Mouse (Mus musculus): ENCODE data around the gene Olfr259.

Gene Olfr259

DNA sequence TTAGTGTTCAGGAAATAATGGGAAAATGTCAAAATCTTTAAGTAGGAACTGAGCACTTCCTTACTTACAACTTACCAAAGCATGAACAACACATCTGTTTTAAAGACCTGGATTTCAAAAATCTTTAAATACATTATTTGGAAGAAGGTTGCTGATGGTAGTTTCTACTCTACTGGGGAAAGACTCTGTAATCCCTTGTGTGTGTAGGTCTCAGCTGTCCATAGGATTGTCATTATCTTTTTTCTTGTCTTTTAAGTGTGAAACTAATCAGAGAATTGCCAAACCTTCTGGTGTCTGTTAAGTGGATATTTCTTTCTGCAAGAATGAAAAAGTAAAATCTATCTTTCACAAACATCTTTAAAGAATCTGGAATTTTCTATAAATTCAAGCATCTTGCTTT is at the start of gene Olfr259:
TSS of gene Olfr259 (minus strand) at position 101 of the 400 bp plus-strand sequence.
- DNase-seq: no peak

DNA sequence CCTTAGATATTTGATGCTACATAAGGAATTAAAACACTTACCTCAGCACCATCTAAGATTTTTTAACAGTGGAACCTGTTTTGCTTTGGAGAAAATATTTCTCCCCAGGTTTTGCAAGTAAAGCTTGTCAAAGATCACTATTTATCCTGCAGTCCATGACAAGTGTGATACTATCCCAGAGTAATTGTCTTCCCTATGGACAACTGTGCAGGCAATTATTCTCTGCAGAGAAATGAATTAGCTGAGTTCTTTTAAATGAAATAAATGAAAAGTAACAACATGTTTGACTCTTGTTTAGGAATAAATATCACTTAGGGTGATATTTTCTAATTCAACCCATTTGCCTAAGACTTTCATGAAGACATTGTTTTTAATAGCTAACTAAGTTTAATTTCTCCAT is 38.2 kb upstream of the Olfr259 start, which contains the start of gene Olfr1111:
TSS of gene Olfr1111 (minus strand) at position 101 of the 400 bp plus-strand sequence.
- DNase-seq: no peak

DNA sequence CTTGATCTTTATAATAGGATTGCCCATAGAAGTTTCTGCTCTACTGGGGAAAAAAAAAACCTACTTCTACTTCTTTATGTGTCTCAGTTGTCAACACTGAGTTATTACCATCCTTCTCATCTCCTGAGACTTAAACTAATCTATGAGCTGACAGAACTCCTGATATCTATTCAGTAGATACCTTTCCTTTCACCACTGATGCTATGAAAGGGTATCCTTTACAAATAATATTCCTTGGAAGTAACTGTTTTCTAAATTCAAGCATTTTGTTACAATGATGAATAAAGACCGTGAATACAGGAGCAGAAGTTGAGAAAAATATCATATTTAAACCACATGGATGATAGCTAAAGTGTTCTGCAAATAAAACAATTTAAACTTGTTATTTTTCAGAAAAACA is 25.8 kb upstream of the Olfr259 start, which contains the start of gene Olfr1110:
TSS of gene Olfr1110 (minus strand) at position 101 of the 400 bp plus-strand sequence.
- no peak for DNase-seq

DNA sequence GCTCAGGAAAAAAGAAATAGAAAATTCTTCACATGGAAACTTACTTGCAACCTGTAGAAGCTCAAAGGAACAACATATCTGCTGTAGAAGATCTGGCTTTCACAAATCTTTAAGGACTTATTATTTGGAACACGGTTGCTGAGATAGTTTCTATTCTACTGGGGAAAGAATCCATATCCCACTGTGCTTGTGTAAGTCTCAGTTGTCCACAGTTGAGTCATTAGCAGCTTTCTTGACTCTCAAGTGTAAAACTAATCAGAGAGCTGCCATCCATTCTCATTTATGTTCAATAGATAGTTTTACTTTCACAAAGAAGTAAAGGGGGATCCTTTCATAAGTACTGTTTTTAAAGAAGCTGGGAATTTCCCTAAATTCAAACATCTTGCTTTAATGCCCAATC is 18.5 kb downstream of the Olfr259 start, which contains the start of gene Olfr1109:
TSS of gene Olfr1109 (minus strand) at position 101 of the 400 bp plus-strand sequence.
- DNase-seq: no peak

DNA sequence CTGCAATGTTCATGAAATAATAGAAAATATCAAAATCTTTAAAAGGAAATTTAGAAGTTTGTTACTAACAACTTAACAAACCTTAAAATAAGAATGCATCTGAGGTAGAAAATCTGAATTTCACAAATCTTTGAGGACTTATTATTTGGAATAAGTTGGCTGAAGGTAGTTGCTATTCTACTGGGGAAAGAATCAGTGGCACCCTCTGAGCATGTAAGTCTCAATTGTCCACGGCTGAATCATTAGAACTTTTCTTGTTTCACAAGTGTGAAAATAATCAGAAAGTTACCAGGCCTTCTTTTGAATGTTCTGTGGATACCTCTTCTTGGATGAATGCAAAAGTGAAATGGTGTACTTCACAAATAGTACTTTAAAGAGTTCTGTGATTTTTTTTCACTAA is 38.6 kb downstream of the Olfr259 start, which contains the start of gene Olfr1107:
TSS of gene Olfr1107 (minus strand) at position 101 of the 400 bp plus-strand sequence.
- DNase-seq: no peak
